Mouse (Mus musculus): Measurements from ENCODE around the gene Nfkbil1. TPM values are rescaled to one million over a fixed set of nuclear protein-coding genes. Genes with fewer than 3 reads are reported as not detected.

Gene Nfkbil1
- 10 to 100 TPM; 25.6 to 26.0 TPM for total RNA-seq (2021)
- long read RNA-seq, experiment 1, transcript Nfkbil1-201 (4 exons, 1,447 nt): major isoform, 9 of 21 reads
- long read RNA-seq, experiment 1, partial matches to known transcripts: 7 of 21 reads
- long read RNA-seq, experiment 1, other reads (novel, unspliced or antisense): 5 of 21 reads
- long read RNA-seq, experiment 2, transcript Nfkbil1-201 (4 exons, 1,447 nt): major isoform, 24 of 35 reads
- long read RNA-seq, experiment 2, partial matches to known transcripts: 6 of 35 reads
- long read RNA-seq, experiment 2, other reads (novel, unspliced or antisense): 4 of 35 reads

- DNase-seq (ENCODE audit: low spot score in 2 of 2): peak; percentile 60 to 81
These were observed at the start of gene Nfkbil1 for GRCm38 (mm10) chr17:35235614-35236389. Gene Nfkbil1 (minus strand): TSS chr17:35235792.

GRCm38 (mm10) chr17:35280276-35280675 is 44.7 kb upstream of the Nfkbil1 start:
- no peak for DNase-seq (ENCODE audit: low spot score in 2 of 2)

- no peak for DNase-seq (ENCODE audit: low spot score in 2 of 2)
These were observed 43.5 kb upstream of the Nfkbil1 start for GRCm38 (mm10) chr17:35278957-35279688.

- DNase-seq (ENCODE audit: low spot score in 2 of 2): no peak
These were observed 42.5 kb upstream of the Nfkbil1 start for GRCm38 (mm10) chr17:35278049-35278448.

DNA sequence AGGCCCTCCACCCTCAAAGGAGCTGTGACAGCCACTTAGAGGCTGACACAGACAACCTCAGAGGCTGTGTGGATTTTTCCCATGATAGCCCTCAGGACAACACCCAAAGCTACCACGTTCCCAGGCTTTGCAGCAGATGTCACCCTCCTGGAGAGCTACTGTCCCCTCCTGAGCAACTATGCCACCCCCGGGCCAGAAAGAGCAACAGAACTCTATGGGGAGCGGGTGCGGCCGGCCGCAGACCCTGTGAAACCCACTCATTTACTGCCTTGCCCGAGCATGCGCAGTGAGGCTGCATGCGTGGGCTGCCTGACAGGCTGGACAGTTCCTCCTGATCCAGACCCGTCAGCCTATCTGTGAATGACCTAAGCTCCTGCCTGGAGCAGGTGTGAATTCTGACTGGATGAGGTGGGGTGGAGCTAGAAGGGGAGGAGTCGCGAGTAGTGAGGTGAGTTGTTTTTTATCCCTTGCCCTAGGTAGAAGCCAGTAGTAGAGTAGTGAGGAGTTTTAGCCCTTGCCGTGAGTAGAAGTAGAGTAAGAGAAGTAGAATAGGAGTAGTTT is 40.8 kb upstream of the Nfkbil1 start:
- no peak for DNase-seq (ENCODE audit: low spot score in 2 of 2)

- DNase-seq (ENCODE audit: low spot score in 2 of 2): peak; percentile 78 to 82
These were observed 39.2 kb upstream of the Nfkbil1 start for GRCm38 (mm10) chr17:35274770-35275169.

- no peak for DNase-seq (ENCODE audit: low spot score in 2 of 2)
These were observed 36.7 kb upstream of the Nfkbil1 start for GRCm38 (mm10) chr17:35272249-35272648.

GRCm38 (mm10) chr17:35269653-35270347 is 34.2 kb upstream of the Nfkbil1 start:
- no peak for DNase-seq (ENCODE audit: low spot score in 2 of 2)

DNA sequence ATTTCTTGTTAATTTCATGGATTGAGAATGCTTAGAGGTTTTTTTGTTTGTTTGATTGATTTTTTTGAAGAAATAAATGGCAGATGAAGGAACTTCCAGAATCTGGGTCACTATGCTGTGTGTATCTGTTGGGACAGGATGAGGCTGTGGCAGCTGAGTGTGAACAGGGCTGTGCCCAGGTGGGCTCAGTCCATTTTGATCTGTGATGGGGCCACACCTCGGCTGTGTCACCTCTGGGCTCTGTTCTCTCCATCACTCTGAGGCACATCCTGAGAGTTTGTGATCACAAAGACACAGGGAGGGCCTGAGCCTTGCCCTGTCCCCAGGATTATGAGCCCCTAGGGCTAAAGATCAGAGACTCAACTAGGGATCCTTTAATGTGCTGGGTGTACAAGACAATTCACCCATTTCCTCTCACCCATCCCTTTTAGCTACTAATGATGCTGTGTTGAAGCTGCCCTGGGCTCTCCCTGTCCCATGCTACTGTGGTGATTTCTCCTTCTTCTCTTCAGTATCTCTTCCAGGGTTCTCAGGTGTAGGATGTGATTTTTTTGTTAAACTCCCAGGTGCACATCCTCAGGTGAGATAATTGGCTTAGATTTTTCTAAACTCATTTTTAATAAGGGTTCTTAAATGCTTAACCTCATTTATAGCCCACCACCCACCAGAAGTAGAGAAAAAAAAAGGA is 32.0 kb upstream of the Nfkbil1 start:
- no peak for DNase-seq (ENCODE audit: low spot score in 2 of 2)

DNA sequence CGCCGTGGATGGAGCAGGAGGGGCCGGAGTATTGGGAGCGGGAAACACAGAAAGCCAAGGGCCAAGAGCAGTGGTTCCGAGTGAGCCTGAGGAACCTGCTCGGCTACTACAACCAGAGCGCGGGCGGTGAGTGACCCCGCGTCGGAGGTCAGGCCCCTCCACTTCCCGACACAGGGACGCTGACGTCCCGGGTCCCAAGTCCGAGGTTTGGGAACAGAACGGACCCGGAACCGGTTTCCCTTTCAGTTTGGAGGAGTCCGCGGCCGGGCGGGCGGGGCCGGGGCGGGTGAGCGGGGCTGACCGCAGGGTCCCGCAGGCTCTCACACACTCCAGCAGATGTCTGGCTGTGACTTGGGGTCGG is 27.9 kb upstream of the Nfkbil1 start:
- DNase-seq (ENCODE audit: low spot score in 2 of 2): no peak

DNA sequence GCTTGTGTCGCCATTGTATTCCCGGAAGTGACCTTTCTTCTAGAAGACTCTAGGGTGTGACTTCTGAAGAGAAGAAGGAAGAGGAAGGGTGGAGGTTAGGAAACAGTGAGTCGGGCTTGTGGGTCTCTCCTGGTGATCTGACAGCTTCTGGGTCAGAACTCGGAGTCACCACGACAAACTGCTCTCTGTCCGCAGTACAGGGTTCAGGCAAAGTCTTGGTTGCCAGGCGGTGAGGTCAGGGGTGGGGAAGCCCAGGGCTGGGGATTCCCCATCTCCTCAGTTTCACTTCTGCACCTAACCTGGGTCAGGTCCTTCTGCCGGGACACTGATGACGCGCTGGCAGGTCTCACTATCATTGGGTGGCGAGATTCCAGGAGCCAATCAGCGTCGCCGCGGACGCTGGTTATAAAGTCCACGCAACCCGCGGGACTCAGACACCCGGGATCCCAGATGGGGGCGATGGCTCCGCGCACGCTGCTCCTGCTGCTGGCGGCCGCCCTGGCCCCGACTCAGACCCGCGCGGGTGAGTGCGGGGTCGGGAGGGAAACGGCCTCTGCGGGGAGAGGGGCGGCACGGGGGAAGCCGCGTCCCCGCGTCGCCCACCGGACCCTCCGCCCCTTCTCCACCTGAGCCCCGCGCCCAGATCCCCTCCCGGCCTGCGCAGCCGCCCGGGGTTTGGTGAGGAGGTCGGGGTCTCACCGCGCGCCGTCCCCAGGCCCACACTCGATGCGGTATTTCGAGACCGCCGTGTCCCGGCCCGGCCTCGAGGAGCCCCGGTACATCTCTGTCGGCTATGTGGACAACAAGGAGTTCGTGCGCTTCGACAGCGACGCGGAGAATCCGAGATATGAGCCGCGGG is 27.3 kb upstream of the Nfkbil1 start, which contains the start of gene H2-D1:
H2-D1 (plus strand) TSS at position 67 of the 859 bp plus-strand sequence.
- DNase-seq (ENCODE audit: low spot score in 2 of 2): peak; percentile 96

- DNase-seq (ENCODE audit: low spot score in 2 of 2): no peak
These were observed 26.1 kb upstream of the Nfkbil1 start for GRCm38 (mm10) chr17:35261651-35262050.

DNA sequence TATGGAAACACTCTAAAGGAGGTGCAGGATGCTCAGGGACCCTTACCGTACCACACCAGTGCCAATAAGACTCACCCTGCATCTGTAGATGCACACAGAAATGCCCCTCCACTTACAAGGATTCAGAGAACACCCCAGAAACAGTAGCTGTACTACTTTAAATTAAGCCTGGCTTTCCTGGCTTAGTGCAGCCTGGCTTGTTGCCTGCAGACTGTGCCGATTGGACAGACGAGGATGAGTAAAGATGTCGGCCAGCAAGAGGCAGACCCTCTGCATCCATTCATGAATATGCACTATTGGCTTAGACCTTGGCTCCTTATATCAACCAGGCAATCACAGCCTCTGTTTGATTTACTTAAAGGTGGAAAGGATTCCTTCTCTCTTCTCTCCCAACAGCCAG is 24.0 kb upstream of the Nfkbil1 start:
- DNase-seq (ENCODE audit: low spot score in 2 of 2): no peak

GRCm38 (mm10) chr17:35258492-35259478 is 23.2 kb upstream of the Nfkbil1 start:
- no peak for DNase-seq (ENCODE audit: low spot score in 2 of 2)

DNA sequence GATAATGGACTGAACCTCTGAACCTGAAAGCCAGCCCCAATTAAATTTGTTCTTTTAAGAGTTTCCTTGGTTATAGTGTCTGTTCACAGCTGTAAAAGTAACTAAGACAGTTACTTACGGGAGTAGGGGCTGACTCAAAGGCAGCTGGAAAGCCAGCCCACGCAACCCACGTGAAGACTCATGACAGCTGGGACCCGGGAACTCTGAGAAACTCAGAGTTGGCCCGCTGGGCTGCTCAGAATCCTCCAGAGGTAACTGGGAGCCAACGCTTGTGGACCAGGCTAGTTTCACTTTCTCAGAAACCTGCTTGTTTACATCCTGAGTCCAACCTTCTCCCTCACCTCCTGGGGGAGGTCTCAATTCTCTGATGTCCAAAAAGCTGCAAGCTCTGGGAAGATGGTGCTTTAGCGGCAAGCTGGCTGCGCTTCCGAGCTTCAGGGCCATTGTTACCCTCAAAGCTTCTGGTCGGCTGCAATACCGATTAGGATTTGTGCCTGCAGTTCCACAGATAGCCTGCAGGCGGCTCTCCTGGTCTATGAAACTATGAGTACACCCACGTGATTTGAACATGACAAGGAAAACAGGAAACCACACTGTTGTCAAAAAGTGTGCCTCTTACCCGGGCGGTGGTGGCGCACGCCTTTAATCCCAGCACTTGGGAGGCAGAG is 22.4 kb upstream of the Nfkbil1 start:
- peak; percentile 79 to 91 for DNase-seq (ENCODE audit: low spot score in 2 of 2)

GRCm38 (mm10) chr17:35257378-35257777 is 21.8 kb upstream of the Nfkbil1 start:
- DNase-seq (ENCODE audit: low spot score in 2 of 2): no peak

GRCm38 (mm10) chr17:35255704-35256103 is 20.1 kb upstream of the Nfkbil1 start:
- DNase-seq (ENCODE audit: low spot score in 2 of 2): no peak

DNA sequence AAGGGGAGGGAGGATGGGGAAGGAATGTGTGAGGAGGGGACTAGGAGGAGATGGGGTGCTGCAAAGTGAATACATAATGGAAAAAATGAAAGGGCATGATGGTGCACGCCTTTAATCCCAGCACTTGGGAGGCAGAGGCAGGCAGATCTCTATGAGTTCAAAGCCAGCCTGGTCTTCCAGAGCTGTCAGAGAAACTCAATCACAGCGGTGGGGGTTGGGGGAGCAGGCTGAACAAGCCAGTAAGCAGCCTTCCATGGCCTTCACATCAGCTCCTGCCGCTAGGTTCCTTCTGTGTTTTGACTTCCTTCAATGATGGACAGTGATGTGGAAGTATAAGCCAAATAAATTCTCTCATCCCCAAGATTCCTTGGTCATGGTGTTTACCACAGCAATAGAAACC is 19.7 kb upstream of the Nfkbil1 start:
- no peak for DNase-seq (ENCODE audit: low spot score in 2 of 2)
